Mouse (Mus musculus) spleen, adult 2 months (tissue): Measurements from ENCODE around the gene Gm11037.

Experiments used
- CTCF ChIP-seq: fragments of 200-500 bp; IDR thresholded peaks from 2 replicates; pipeline ENCODE4 v1.5.1; 2011; ENCODE audit warnings: mild to moderate bottlenecking, inconsistent platforms; ENCODE audit not compliant: insufficient read depth, insufficient read length, insufficient replicate concordance; ENCODE audit errors: extremely low read depth
- POLR2A ChIP-seq: fragments of 200-500 bp; IDR thresholded peaks from 2 replicates; pipeline ENCODE4 v1.6.1; 2011; ENCODE audit warnings: low read depth, low read length, inconsistent platforms

DNA sequence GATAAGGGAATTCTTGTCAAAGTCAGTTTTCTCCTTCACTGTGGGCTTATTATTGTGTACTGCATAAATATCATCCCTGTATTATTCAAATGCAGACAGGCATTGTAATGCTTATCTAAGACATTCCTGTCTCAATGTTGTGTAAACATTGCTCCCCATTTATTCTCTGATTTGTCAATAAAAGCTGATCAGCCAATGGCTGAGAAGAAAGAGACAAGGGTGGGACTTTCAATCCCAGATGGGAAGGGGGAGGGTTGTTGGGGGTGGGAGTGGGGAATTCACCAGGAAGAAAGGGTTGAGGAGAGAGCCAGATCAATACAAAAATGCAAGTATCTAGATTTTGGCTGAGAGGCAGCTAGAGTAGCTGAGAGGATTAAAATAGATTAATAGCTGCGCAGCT is 35.6 kb downstream of the Gm11037 start:
- TF ChIP-seq CTCF (no peak), POLR2A (no peak)
